Mouse (Mus musculus): ENCODE measurements around the gene Ccdc113. TPM values are rescaled to one million over a fixed set of nuclear protein-coding genes. Genes with fewer than 3 reads are reported as not detected.

Ccdc113 gene
- polyA plus RNA-seq, 1 experiment from 2014 or later: 0.62 TPM

DNA sequence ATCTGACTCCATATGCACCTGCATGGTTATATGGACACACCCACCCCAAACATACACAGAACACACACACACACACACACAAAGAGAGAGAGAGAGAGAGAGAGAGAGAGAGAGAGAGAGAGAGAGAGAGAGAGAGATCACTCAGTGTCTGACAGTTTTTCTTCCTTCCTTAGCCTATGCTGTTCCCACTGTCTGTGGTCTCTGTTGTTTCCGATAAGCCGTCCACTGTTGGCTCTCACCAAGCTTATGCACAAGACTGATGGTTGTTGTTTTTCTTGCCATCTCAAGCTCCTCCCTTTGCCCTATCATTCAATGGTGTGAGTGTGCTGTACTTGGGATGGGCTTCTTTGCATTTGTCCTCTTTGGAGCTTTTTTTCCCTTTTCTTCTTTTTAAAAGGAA, 22.1 kb downstream of the Ccdc113 start:
- ATAC-seq (ENCODE audit: low FRiP score, low TSS enrichment): no peak
- TF ChIP-seq EP300 (optimal IDR thresholded peaks at IDR 0.05): no peak
- TF ChIP-seq CTCF (IDR thresholded peaks at IDR 0.05; ENCODE audit: low read depth): no peak
- Histone ChIP-seq H3K27me3 (ENCODE audit: control insufficient read depth, insufficient read depth, low read length) (no peaks in the 10 kb centered on the region), H3K4me1 (replicated peaks; ENCODE audit: control insufficient read depth, insufficient read depth) (no peaks in the 10 kb centered on the region), H3K9ac (ENCODE audit: low read length) (no peak overlapping the region), H3K9me3 (ENCODE audit: control insufficient read depth, low read length) (no peaks in the 10 kb centered on the region), H3K4me3 (ENCODE audit: low read depth, low read length) (no peak overlapping the region), H3K4me2 (replicated peaks; ENCODE audit: low read depth) (no peak overlapping the region), H3K27ac (replicated peaks) (no peak overlapping the region), H3K36me3 (ENCODE audit: control insufficient read depth, insufficient read depth, low read length) (no peaks in the 10 kb centered on the region)
- WGBS: 88% methylated on average over 2 of the region's 2 CpGs
- no peak for DNase-seq (ENCODE audit: low spot score)

GRCm38 (mm10) chr8:95566217-95566616, 32.3 kb downstream of the Ccdc113 start:
- H3K9ac ChIP-seq (ENCODE audit: low read length): no peak overlapping the region
- no peak overlapping the region for H3K27ac ChIP-seq (replicated peaks)
- H3K4me2 ChIP-seq (replicated peaks; ENCODE audit: low read depth): no peak overlapping the region
- no peak overlapping the region for H3K4me3 ChIP-seq (ENCODE audit: low read depth, low read length)
- no peak for DNase-seq (ENCODE audit: low spot score)
- H3K9me3 ChIP-seq (ENCODE audit: control insufficient read depth, low read length): no peaks in the 10 kb centered on the region
- ATAC-seq (ENCODE audit: low FRiP score, low TSS enrichment): no peak
- no peaks in the 10 kb centered on the region for H3K4me1 ChIP-seq (replicated peaks; ENCODE audit: control insufficient read depth, insufficient read depth)
- TF ChIP-seq EP300 (optimal IDR thresholded peaks at IDR 0.05): no peak
- no peak for TF ChIP-seq CTCF (IDR thresholded peaks at IDR 0.05; ENCODE audit: low read depth)
- WGBS: 42% methylated on average over 4 of the region's 4 CpGs
- H3K27me3 ChIP-seq (ENCODE audit: control insufficient read depth, insufficient read depth, low read length): no peaks in the 10 kb centered on the region
- H3K36me3 ChIP-seq (ENCODE audit: control insufficient read depth, insufficient read depth, low read length): no peaks in the 10 kb centered on the region

DNA sequence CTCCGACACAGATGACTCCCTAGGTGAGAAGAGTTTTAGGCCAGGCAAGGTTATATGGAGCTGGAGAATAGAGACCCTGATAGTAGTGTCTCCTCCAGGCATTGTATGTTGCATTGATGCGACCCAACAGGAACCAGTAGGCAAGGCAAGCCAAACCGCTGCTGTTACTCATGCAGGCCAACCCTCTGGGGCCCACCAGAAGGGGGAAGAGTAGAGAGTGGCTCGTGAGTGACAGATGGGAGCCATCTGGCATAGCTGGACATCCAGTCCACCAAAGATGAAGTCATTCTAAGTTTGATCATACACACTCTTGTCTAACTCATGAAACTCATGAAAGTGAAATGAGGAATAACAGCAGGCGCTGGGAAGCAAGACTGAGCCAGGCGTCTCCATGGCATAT, 32.9 kb downstream of the Ccdc113 start:
- DNase-seq (ENCODE audit: low spot score): no peak
- no peaks in the 10 kb centered on the region for H3K27me3 ChIP-seq (ENCODE audit: control insufficient read depth, insufficient read depth, low read length)
- TF ChIP-seq EP300 (optimal IDR thresholded peaks at IDR 0.05) (no peak), CTCF (IDR thresholded peaks at IDR 0.05; ENCODE audit: low read depth) (no peak)
- no peak overlapping the region for H3K4me3 ChIP-seq (ENCODE audit: low read depth, low read length)
- 77% methylated on average over 6 of the region's 6 CpGs for WGBS
- H3K9me3 ChIP-seq (ENCODE audit: control insufficient read depth, low read length): no peaks in the 10 kb centered on the region
- H3K9ac ChIP-seq (ENCODE audit: low read length): no peak overlapping the region
- no peaks in the 10 kb centered on the region for H3K36me3 ChIP-seq (ENCODE audit: control insufficient read depth, insufficient read depth, low read length)
- H3K4me1 ChIP-seq (replicated peaks; ENCODE audit: control insufficient read depth, insufficient read depth): no peaks in the 10 kb centered on the region
- H3K4me2 ChIP-seq (replicated peaks; ENCODE audit: low read depth): no peak overlapping the region
- ATAC-seq (ENCODE audit: low FRiP score, low TSS enrichment): no peak
- H3K27ac ChIP-seq (replicated peaks): no peak overlapping the region

GRCm38 (mm10) chr8:95573146-95573545, 39.3 kb downstream of the Ccdc113 start:
- WGBS: 84% methylated on average over 5 of the region's 5 CpGs
- H3K4me3 ChIP-seq (ENCODE audit: low read depth, low read length): no peak overlapping the region
- DNase-seq (ENCODE audit: low spot score): no peak
- no peaks in the 10 kb centered on the region for H3K4me1 ChIP-seq (replicated peaks; ENCODE audit: control insufficient read depth, insufficient read depth)
- no peak overlapping the region for H3K4me2 ChIP-seq (replicated peaks; ENCODE audit: low read depth)
- no peaks in the 10 kb centered on the region for H3K9me3 ChIP-seq (ENCODE audit: control insufficient read depth, low read length)
- no peak for TF ChIP-seq CTCF (IDR thresholded peaks at IDR 0.05; ENCODE audit: low read depth)
- TF ChIP-seq EP300 (optimal IDR thresholded peaks at IDR 0.05): no peak
- no peak overlapping the region for H3K27ac ChIP-seq (replicated peaks)
- ATAC-seq (ENCODE audit: low FRiP score, low TSS enrichment): no peak
- H3K9ac ChIP-seq (ENCODE audit: low read length): no peak overlapping the region
- no peaks in the 10 kb centered on the region for H3K36me3 ChIP-seq (ENCODE audit: control insufficient read depth, insufficient read depth, low read length)
- no peaks in the 10 kb centered on the region for H3K27me3 ChIP-seq (ENCODE audit: control insufficient read depth, insufficient read depth, low read length)

GRCm38 (mm10) chr8:95576240-95576639, 42.4 kb downstream of the Ccdc113 start, which contains the start of gene Prss54:
Gene Prss54 (minus strand): TSS chr8:95576340.
- DNase-seq (ENCODE audit: low spot score) (no peak), ATAC-seq (ENCODE audit: low FRiP score, low TSS enrichment) (no peak)
- no peaks in the 10 kb centered on the region for H3K9me3 ChIP-seq (ENCODE audit: control insufficient read depth, low read length)
- H3K27ac ChIP-seq (replicated peaks): no peak within 1 kb of the TSS
- H3K4me1 ChIP-seq (replicated peaks; ENCODE audit: control insufficient read depth, insufficient read depth): no peaks in the 10 kb centered on the region
- no peaks in the 10 kb centered on the region for H3K27me3 ChIP-seq (ENCODE audit: control insufficient read depth, insufficient read depth, low read length)
- no peak within 1 kb of the TSS for H3K9ac ChIP-seq (ENCODE audit: low read length)
- no peak within 1 kb of the TSS for H3K4me3 ChIP-seq (ENCODE audit: low read depth, low read length)
- 75% methylated on average over 10 of the region's 10 CpGs for WGBS
- no peak within 1 kb of the TSS for H3K4me2 ChIP-seq (replicated peaks; ENCODE audit: low read depth)
- TF ChIP-seq EP300 (optimal IDR thresholded peaks at IDR 0.05): no peak
- no peak for TF ChIP-seq CTCF (IDR thresholded peaks at IDR 0.05; ENCODE audit: low read depth)
- no peaks in the 10 kb centered on the region for H3K36me3 ChIP-seq (ENCODE audit: control insufficient read depth, insufficient read depth, low read length)

DNA sequence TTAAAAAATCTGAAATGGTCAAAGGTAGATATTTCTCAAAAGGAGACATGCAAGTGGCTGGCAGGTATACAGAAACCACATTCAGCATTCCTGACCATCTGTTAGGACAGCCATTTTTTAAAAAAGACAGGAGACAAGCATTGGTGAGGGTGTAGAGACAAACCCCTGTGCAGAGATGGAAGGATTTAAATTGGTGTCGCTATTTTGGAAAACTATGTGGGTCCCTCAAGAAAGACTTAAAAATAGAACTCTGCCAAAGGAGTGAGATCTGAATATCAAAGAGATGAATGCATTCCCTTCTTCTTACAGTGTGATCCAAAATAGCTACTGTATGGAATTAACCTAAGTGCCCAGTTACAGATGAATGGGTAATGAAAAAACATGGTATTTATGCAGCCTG, 53.5 kb downstream of the Ccdc113 start:
- no peaks in the 10 kb centered on the region for H3K27me3 ChIP-seq (ENCODE audit: control insufficient read depth, insufficient read depth, low read length)
- H3K4me3 ChIP-seq (ENCODE audit: low read depth, low read length): no peak overlapping the region
- H3K9ac ChIP-seq (ENCODE audit: low read length): no peak overlapping the region
- H3K36me3 ChIP-seq (ENCODE audit: control insufficient read depth, insufficient read depth, low read length): no peaks in the 10 kb centered on the region
- H3K27ac ChIP-seq (replicated peaks): no peak overlapping the region
- H3K4me2 ChIP-seq (replicated peaks; ENCODE audit: low read depth): no peak overlapping the region
- whole genome bisulfite sequencing: 88% methylated on average over 1 of the region's 1 CpGs
- TF ChIP-seq EP300 (optimal IDR thresholded peaks at IDR 0.05): no peak
- no peak for TF ChIP-seq CTCF (IDR thresholded peaks at IDR 0.05; ENCODE audit: low read depth)
- no peaks in the 10 kb centered on the region for H3K4me1 ChIP-seq (replicated peaks; ENCODE audit: control insufficient read depth, insufficient read depth)
- ATAC-seq (ENCODE audit: low FRiP score, low TSS enrichment): no peak
- H3K9me3 ChIP-seq (ENCODE audit: control insufficient read depth, low read length): no peaks in the 10 kb centered on the region
- no peak for DNase-seq (ENCODE audit: low spot score)
